Mouse (Mus musculus) spleen, postnatal 36 days (tissue): ENCODE data around the gene Adgrg1.

ENCODE experiments used
- DNase-seq, 2 experiments: peaks; one replicate each; pipeline ENCODE4 v3.0.0; 2022; ENCODE audit warnings: low spot score in 2 of 2, mixed read lengths in 1 of 2

Adgrg1 gene

DNA sequence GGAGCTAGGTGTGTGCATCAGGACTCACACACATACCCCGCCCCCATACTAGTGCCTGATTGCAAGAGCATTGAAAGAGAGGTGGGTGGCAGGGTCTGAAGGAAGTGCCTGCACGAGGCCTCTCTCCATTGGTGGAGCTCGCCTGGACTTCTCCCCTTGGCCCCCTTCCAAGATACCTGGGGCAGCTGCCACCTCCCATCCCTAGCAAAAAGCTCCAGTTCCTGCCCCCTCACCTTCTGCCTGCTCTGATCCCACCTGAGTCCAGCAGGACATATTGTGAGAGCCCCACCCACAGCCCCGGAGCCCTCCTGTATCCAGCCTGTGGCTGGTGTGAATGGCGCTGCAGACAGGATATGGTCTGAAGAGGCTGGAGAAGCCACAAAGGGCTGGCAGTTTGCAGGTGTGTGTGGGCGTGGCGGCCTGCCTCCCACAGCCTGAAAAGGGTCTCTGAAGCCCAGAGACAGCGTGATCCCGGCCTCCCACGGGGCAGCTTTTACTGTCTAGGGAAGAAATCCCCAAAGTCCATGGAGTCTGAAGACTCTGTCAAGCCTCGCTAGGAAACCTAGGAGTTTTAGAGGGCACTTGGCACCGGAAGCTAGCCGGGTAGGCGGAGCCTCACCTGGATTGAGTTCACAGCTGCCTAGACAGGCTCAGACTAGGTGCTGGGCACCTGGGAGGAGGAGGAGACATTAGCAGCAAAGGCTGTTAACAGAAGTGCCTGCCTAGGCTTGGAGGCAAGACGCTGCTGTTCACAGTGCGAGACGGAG lies 2.3 kb downstream of the Adgrg1 start:
- DNase-seq = no peak

DNA sequence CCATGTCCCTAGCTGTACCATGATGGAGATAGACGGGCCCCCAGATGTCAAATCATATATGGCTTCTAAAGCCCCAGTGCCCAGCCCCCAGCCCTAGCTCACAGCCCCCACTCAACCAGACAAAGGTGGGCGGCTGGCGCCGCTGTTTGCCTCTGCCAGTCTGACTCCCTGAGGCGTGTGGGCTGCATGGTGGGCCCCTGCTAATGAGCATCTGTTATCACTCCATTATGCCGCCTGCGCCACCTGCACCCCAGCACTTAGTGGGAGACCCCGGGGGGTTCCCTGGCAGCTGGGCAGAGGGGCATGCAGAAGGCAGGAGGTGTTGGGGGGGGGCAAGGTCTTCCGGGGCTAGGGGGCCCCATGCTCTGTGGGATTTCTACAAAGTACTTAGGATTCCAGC lies 3.6 kb downstream of the Adgrg1 start:
- no peak for DNase-seq

DNA sequence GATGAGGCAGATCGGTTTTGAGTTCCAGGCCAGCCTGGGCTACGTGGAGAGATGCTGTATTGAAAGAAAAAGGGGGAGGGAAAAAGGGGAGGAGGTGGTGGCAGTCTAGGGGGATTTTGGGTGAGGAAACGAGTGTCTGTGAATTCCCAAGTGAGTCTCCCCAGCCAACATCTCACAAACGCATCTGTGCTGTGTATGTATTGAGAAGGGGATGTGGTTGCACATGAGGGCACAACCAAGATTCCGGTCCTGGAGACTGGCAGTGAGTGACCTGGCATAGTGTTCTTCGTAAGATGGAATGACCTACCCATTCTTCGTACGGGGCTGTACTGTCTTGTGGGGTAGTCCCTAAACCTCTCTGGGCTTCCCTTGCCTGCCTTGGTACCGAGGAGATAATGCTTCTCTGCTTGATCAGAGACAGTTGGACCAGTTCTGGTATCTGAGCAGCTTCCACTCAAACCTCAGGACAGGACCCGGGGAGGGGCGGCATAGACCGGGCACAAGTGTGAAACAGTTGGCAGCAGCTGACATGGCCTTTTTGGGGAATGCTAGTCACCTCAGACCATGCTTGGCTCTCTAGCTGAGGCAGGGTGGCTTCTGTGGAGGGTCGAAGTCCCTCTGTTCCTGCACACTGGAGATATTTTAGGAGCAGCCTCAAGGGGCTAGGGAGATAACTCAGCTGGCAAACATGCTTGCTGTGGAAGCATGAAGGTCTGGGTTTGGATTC lies 4.2 kb downstream of the Adgrg1 start:
- DNase-seq = no peak

- no peak for DNase-seq
These were observed 5.6 kb downstream of the Adgrg1 start for GRCm38 (mm10) chr8:94980176-94980575.

- no peak for DNase-seq
These were observed 6.4 kb downstream of the Adgrg1 start for GRCm38 (mm10) chr8:94980976-94981375.

GRCm38 (mm10) chr8:94981848-94982247 lies 7.3 kb downstream of the Adgrg1 start:
- no peak for DNase-seq

DNA sequence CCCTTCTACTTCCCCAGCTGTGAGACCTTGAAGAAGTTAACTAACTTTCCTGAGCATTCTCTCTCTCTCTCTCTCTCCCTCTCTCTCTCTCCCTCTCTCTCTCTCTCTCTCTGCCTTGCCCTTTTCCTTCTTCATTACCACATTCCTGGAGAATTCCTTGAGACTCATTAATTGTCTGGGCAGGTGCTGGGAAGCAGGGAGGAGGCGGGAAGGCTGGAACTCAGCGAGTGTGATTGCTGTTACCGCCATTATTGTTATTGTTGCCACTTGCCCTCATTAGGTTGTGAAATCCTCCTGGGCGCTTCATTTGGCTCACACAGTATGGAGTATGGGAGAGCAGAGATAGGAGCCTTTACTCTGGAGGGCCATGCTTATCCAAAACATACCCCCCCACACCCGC lies 8.6 kb downstream of the Adgrg1 start:
- DNase-seq = no peak

GRCm38 (mm10) chr8:94983881-94984516 lies 9.4 kb downstream of the Adgrg1 start:
- peak in 1 of 2 experiments; percentile 46 for DNase-seq

- DNase-seq = peak; percentile 61 to 69
These were observed 10.5 kb downstream of the Adgrg1 start for GRCm38 (mm10) chr8:94985023-94985422.

DNA sequence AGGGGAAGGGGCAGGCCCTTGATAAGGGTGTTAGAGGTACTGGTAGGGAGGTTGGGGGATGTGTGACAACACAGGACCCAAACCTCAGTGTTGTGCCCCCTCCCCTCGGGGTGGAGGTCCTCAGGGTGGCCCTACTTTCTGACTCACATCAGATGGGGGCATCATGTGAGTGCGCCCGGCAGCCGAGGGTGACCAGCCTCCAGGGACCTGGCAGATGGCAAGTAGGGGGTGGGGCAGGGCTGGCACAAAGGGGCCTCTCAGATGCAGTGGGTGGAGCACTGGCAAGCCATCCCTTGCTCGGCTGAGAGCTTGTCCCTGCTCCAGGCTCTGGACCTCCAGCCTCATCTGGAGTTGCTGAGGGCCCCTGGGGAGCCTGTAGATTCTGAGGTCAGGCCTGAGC lies 12.1 kb downstream of the Adgrg1 start:
- DNase-seq = peak; percentile 44 to 63

- no peak for DNase-seq
These were observed 13.0 kb downstream of the Adgrg1 start for GRCm38 (mm10) chr8:94987553-94987952.

- DNase-seq = peak; percentile 45 to 51
These were observed 14.1 kb downstream of the Adgrg1 start for GRCm38 (mm10) chr8:94988619-94989018.

DNA sequence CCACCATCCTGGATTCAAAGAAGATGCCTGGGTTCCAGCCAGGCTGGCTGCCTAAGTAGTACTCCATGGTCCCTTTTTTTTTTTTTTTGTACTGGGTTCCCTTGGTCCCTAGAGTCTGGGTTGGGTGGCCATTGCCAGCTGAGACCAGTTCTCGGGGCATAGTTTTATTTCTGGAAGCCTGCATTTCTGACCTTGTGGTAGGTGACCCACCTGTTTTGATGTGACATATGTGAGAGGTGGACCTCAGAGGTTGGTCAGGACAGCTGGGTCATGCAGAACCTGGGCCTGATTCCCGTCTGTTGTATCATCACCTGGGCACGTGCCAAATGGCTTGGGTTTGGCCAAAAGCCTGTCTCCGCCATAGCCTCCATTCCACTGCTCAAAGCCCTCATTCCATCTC lies 15.2 kb downstream of the Adgrg1 start:
- DNase-seq = no peak

DNA sequence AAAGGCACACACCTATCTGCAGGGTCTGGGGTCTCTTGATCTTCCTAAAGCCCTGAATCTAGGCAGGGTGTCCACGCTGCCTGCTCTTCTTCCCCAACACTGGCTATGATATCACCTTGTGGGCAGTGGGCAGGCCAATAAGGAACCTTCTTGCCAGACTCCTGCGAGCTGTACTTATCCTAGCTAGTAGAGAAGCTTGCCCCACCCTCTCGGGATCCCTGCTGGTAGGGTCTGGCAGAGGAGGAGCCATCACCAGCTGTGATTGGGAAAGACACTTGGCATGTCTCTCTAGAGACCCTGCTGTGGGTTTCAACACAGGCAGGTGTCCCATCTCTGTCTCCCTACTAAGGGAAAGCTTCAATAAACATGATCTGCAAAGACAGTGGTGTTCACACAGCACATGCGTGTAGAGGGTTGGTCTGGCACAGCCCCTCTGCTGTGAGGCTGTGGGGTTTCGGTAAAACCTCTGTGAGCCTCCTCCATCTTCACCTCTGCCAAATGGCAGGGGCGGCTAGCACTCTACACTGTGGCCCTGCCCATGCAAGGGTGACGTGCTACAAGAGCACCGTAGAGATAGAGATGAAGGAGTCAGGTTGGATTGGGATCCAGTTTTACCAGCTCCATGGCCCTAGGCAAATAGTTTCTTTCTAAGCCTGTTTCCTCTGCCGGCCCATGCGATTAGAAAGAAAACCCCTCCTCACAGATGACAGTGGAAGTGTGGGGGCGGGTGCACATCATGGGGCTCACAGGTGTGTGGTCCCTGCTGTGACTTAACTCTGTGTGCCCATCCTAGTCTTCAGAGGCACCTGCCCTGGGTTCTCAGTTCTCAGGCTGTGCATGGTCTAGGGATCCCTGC lies 16.3 kb downstream of the Adgrg1 start:
- peak in 1 of 2 experiments; percentile 30 for DNase-seq

GRCm38 (mm10) chr8:94991454-94991994 lies 17.0 kb downstream of the Adgrg1 start:
- DNase-seq = no peak

DNA sequence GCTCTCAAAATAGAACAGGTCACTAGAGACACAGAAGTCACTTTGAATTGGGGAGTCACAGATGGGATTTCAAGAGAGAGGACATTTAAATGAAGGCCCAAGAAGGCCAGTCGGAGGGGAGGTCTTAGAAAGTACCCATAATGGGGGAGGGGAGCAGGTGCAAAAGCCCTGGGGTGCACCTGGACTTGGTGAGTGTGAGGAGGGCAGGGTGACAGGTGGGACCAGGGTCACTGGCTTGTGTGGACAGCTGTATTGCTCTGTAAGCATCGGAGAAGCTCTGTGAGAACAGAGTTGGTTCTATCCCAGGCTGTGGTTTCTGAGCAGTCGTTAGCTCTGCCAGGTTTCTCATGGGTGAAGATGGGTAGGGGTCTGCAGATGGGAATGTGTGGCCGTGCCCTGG lies 17.5 kb downstream of the Adgrg1 start:
- DNase-seq = no peak

GRCm38 (mm10) chr8:94992534-94992933 lies 18.0 kb downstream of the Adgrg1 start:
- DNase-seq = no peak

DNA sequence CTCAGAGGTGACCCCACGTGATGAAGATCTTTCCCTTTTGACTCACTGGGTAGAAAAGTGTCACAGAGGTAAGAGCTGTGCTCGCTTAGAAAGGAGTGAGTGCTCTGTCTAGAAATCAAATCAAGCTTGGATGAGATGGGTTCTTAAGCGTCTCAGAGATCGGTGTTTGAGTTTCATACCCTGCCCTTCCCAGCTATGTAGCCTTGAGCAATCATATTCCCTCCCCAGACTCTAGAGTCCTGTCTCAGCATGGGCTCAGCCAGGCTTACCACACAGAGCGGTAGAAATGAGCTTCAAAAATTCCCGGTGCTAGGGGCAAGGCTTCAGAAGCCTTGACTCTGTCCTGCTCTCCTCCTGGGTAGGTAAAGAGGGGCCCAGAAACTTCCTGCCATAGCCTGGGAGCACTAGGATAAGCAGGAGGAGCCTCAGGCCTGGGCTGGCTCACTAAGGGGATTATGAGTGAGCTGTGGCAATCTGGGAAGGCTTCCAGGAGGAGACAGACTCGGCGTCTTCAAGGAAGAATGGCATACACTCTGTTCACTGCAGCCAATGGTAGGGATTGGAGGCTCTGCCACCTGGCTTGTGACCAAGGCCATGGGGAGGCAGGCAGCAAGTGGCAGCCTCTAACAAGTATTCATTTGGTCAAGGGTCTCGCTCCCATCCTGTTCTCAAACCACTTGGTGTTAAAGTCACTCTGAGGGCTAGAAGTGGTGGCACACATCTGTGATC lies 18.6 kb downstream of the Adgrg1 start:
- no peak for DNase-seq

- DNase-seq = peak in 1 of 2 experiments; percentile 25
These were observed 19.5 kb downstream of the Adgrg1 start for GRCm38 (mm10) chr8:94994006-94994405.

DNA sequence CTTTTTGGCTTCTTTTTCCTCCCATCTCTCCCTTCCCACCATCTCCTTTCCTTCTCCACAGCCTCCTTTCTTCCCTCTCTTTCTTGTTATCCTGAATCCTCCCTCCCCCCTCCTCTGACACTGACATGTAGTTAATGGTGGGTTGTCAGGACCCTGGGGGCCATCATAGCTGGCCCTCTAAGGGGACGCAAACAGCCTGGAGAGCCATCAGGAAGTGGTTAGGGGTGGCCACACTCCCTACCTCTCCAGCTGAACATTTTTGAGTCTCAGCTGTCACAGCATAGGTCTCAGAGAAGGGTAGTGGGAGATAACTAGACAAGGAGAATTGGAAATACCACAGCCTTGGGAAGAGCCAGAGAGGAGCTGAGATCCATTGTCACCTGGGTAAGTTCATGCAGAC lies 20.0 kb downstream of the Adgrg1 start:
- DNase-seq = no peak
